Mouse (Mus musculus) gastrocnemius, postnatal 4 days (tissue): ENCODE results near the gene Neu2. TPM values are rescaled to one million over a fixed set of nuclear protein-coding genes. Genes with fewer than 3 reads are reported as not detected.
A peak's percentile ranks its signal among the peaks of the same experiment; 100 is the strongest.

ENCODE experiments used
- DNase-seq, 2 experiments: peaks; one replicate each; pipeline ENCODE4 v3.0.0; 2021 to 2022; ENCODE audit warnings: low spot score in 2 of 2, mixed read lengths in 2 of 2
- total RNA-seq, 2 experiments: library from RNA; stranded (reverse); gene quantifications; 2 replicates each; pipeline ENCODE4 v1.2.3; 2021

Neu2 gene
- total RNA-seq, 2 experiments from 2014 or later = 3.4 to 3.8 TPM

DNA sequence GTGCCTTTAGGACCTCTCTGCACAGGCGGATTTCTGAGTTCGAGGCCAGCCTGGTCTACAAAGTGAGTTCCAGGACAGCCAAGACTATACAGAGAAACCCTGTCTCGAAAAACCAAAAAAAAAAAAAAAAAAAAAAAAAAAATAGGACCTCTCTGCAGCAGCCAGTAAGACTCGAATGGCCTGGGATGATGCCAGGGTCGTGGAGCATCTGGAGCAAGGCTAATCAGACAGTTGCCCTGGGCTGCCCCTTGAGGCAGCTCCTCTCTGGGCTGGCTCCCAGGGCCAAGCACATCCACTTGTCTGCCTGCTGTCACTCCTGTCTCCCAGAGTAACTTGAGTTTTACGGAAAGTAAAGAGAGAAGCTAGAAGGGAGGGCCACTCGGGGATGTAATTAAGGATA is 135.4 kb downstream of the Neu2 start:
- peak in 1 of 2 experiments; percentile 41 for DNase-seq

- no peak for DNase-seq
These were observed 136.1 kb downstream of the Neu2 start for GRCm38 (mm10) chr1:87645748-87646147.

Other genes with a start within 250 kb of the Neu2 start
- gene Efhd1, start 245.5 kb upstream of the Neu2 start, total RNA-seq = 10 to 100 TPM; 25.1 to 28.5 TPM
- 10 to 100 TPM; 55.5 to 69.3 TPM for gene Gigyf2, start 182.9 kb upstream of the Neu2 start, total RNA-seq
- gene Kcnj13, start 115.2 kb upstream of the Neu2 start, total RNA-seq = under 1 TPM; 0.22 to 0.54 TPM
- not detected for gene Snorc, start 39.6 kb upstream of the Neu2 start, total RNA-seq
- gene Ngef, start 64.0 kb downstream of the Neu2 start, total RNA-seq = 1 to 10 TPM in 1 of 2 experiments, under 1 TPM in 1; 0.75 to 1.2 TPM
- 10 to 100 TPM; 13.3 to 19.3 TPM for gene Inpp5d, start 110.4 kb downstream of the Neu2 start, total RNA-seq
- 10 to 100 TPM; 22.4 to 24.1 TPM for gene Atg16l1, start 246.0 kb downstream of the Neu2 start, total RNA-seq